Mouse (Mus musculus) midbrain, embryonic 12.5 days (tissue): ENCODE data around the gene Slc22a2. TPM values are rescaled to one million over a fixed set of nuclear protein-coding genes. Genes with fewer than 3 reads are reported as not detected.
"Not testable (repeated sequence)": the region's sequence is repeated elsewhere in the genome, so short reads cannot be mapped to it uniquely, and the experiment has no call there.

Source experiments
- ATAC-seq: fragments of 200-750 bp; cut with Nextera tagmentation; 2 replicates; pipeline ENCODE4 v1.8.0; 2017; ENCODE audit warnings: low read depth, moderate TSS enrichment, moderate library complexity; ENCODE audit not compliant: low FRiP score
- H3K27ac ChIP-seq: fragments of 300-500 bp; sonication (generic); replicated peaks from 2 replicates; pipeline ENCODE4 v1.5.1; 2016; ENCODE audit warnings: mild to moderate bottlenecking
- H3K27me3 ChIP-seq: fragments of 300-500 bp; sonication (generic); 2 replicates; pipeline ENCODE4 v1.6.1; 2016; ENCODE audit warnings: mild to moderate bottlenecking
- H3K36me3 ChIP-seq: fragments of 300-500 bp; sonication (generic); 2 replicates; pipeline ENCODE4 v1.6.1; 2016
- H3K4me1 ChIP-seq: fragments of 300-500 bp; sonication (generic); 2 replicates; pipeline ENCODE4 v1.6.1; 2016
- H3K4me2 ChIP-seq: fragments of 300-500 bp; sonication (generic); replicated peaks from 2 replicates; pipeline ENCODE4 v1.6.1; 2016; ENCODE audit warnings: mild to moderate bottlenecking, moderate library complexity
- H3K4me3 ChIP-seq: fragments of 300-500 bp; sonication (generic); 2 replicates; pipeline ENCODE4 v1.5.1; 2016; ENCODE audit warnings: mild to moderate bottlenecking
- H3K9ac ChIP-seq: fragments of 300-500 bp; sonication (generic); replicated peaks from 2 replicates; pipeline ENCODE4 v1.6.1; 2016; ENCODE audit warnings: mild to moderate bottlenecking, moderate library complexity
- H3K9me3 ChIP-seq: fragments of 300-500 bp; sonication (generic); 2 replicates; pipeline ENCODE4 v1.6.1; 2016; ENCODE audit warnings: mild to moderate bottlenecking
- WGBS: fragments of 180-500 bp; shearing (Covaris S2); methylation state at CpG from one replicate; pipeline ENCODE4 v1.1.7; 2016; 5-methylcytosine and 5-hydroxymethylcytosine counted together
- polyA plus RNA-seq: library from polyadenylated mRNA; unstranded; fragments of >200 nt; fragmentation: Nextera tagmentation; extraction: Ambion mirVana; gene quantifications from 2 replicates; pipeline ENCODE4 v1.2.1, GENCODE M21; 2016

Slc22a2 gene
- polyA plus RNA-seq, 1 experiment from 2014 or later: 0.23 TPM

DNA sequence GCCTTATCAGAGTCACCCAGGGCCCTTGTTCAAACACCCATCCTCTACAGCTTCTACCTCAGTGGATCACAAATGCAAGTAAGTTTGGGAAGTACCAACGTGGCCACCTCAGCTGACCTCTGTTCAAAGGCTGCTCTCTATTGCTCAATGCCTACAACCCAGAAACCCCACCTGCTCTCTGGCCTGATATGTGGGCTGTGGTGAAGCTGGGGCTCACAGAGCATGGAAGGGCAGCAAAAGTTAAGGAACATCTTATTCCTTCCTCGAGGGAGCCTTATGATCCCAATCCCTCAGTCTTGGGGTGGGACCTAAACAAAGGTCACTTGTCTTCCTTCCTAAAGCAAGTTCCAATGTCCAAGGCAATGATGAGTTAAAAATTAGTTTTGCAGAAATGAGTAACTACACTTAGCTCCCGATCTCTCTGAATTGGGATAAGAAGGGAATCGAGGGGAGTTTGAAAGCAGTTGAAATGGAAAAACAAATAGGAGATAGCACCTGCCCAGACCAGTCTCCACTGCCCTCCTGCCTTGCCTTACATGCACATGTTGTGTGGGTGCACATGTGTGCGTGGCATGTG lies 87.2 kb downstream of the Slc22a2 start:
- ATAC-seq: no peak
- no peaks in the 10 kb centered on the region for H3K27me3 ChIP-seq
- no peak overlapping the region for H3K4me2 ChIP-seq
- no peaks in the 10 kb centered on the region for H3K36me3 ChIP-seq
- no peak overlapping the region for H3K4me3 ChIP-seq
- H3K27ac ChIP-seq: no peak overlapping the region
- H3K9ac ChIP-seq: no peak overlapping the region
- H3K4me1 ChIP-seq: no peaks in the 10 kb centered on the region
- no peaks in the 10 kb centered on the region for H3K9me3 ChIP-seq
- WGBS: 90% methylated on average over 5 of the region's 5 CpGs

- no peak overlapping the region for H3K9ac ChIP-seq
- no peaks in the 10 kb centered on the region for H3K4me1 ChIP-seq
- no peaks in the 10 kb centered on the region for H3K27me3 ChIP-seq
- no peak overlapping the region for H3K4me2 ChIP-seq
- 79% methylated on average over 7 of the region's 7 CpGs for WGBS
- no peak overlapping the region for H3K27ac ChIP-seq
- ATAC-seq: no peak
- H3K4me3 ChIP-seq: no peak overlapping the region
- H3K9me3 ChIP-seq: no peaks in the 10 kb centered on the region
- H3K36me3 ChIP-seq: no peaks in the 10 kb centered on the region
These were observed 88.4 kb downstream of the Slc22a2 start for GRCm38 (mm10) chr17:12672285-12672790.

GRCm38 (mm10) chr17:12673871-12674270 lies 89.9 kb downstream of the Slc22a2 start:
- no peaks in the 10 kb centered on the region for H3K36me3 ChIP-seq
- 63% methylated on average over 3 of the region's 3 CpGs for WGBS
- ATAC-seq: no peak

DNA sequence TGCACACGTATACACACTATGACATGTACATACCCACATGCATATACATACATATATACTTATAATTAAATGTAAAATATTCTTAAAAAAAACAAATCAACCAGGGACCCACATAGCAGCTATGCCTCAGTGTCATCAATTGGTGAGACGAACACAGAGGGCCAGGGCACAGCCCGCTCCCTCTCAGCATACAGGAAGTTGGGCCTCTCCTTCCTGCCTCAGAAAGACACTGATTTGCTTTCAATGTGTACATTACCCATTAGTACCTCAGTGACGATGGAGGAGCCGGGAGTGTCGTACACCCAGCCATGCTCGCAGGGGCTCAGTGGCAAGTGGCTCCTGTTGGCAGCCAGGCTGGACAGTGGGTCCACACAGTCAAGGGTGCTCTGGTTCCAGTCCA lies 91.0 kb downstream of the Slc22a2 start:
- not testable (repeated sequence) for ATAC-seq, H3K4me1 ChIP-seq, H3K4me2 ChIP-seq, H3K27me3 ChIP-seq, H3K9me3 ChIP-seq, H3K27ac ChIP-seq, H3K36me3 ChIP-seq, H3K9ac ChIP-seq, H3K4me3 ChIP-seq
- 94% methylated on average over 7 of the region's 7 CpGs for WGBS

More at GRCm38 (mm10) chr17:12673871-12674270, 89.9 kb downstream of the Slc22a2 start:
- Histone ChIP-seq H3K4me2 (no peak overlapping the region), H3K27ac (no peak overlapping the region), H3K27me3 (no peaks in the 10 kb centered on the region), H3K9me3 (no peaks in the 10 kb centered on the region), H3K4me3 (no peak overlapping the region), H3K9ac (no peak overlapping the region), H3K4me1 (no peaks in the 10 kb centered on the region)

GRCm38 (mm10) chr17:12675646-12676045 lies 91.7 kb downstream of the Slc22a2 start, which contains the start of gene Slc22a1:
Slc22a1 (minus strand) TSS chr17:12675829.
- H3K9me3 ChIP-seq: no peaks in the 10 kb centered on the region
- no peak within 1 kb of the TSS for H3K9ac ChIP-seq
- no peak for ATAC-seq
- H3K4me1 ChIP-seq: no peaks in the 10 kb centered on the region
- no peak within 1 kb of the TSS for H3K4me3 ChIP-seq
- no peaks in the 10 kb centered on the region for H3K27me3 ChIP-seq
- no peak within 1 kb of the TSS for H3K27ac ChIP-seq
- H3K36me3 ChIP-seq: no peaks in the 10 kb centered on the region
- 94% methylated on average over 7 of the region's 7 CpGs for WGBS
- H3K4me2 ChIP-seq: no peak within 1 kb of the TSS

- Histone ChIP-seq H3K9me3 (no peaks in the 10 kb centered on the region), H3K27me3 (no peaks in the 10 kb centered on the region), H3K36me3 (peaks cover 5% of the 10 kb centered on the region; the same call in 1 of the 2 replicates), H3K4me1 (no peaks in the 10 kb centered on the region), H3K4me3 (no peak overlapping the region), H3K4me2 (no peak overlapping the region), H3K27ac (no peak overlapping the region), H3K9ac (no peak overlapping the region)
- no peak for ATAC-seq
These were observed 93.2 kb downstream of the Slc22a2 start for GRCm38 (mm10) chr17:12677139-12677538.

Other genes with a start within 250 kb of the Slc22a2 start
- gene Plg, start 205.5 kb upstream of the Slc22a2 start, polyA plus RNA-seq: not detected in 2 replicates
- gene Slc22a3, start 76.4 kb upstream of the Slc22a2 start, polyA plus RNA-seq: 0.17 and 0.26 TPM in 2 replicates
- not detected in 2 replicates for gene Slc22a1, start 91.7 kb downstream of the Slc22a2 start, polyA plus RNA-seq
- gene Igf2r, start 185.5 kb downstream of the Slc22a2 start, polyA plus RNA-seq: 20.4 and 20.7 TPM in 2 replicates